Mouse (Mus musculus) forebrain, postnatal 0 days (tissue): ENCODE results near the gene Gm2000. TPM values are rescaled to one million over a fixed set of nuclear protein-coding genes. Genes with fewer than 3 reads are reported as not detected.

Experiments
- ATAC-seq: fragments of 200-750 bp; cut with Nextera tagmentation; 2 replicates; pipeline ENCODE4 v1.8.0; 2017; ENCODE audit warnings: mild to moderate bottlenecking, moderate library complexity
- DNase-seq: peaks from one replicate; pipeline ENCODE4 v3.0.0-alpha.2; 2015
- H3K27ac ChIP-seq: fragments of 300-500 bp; sonication (generic); 2 replicates; pipeline ENCODE4 v1.5.1; 2014; ENCODE audit warnings: low read depth, mild to moderate bottlenecking, antibody characterized with exemption, low read length, moderate library complexity, mixed read lengths
- H3K27me3 ChIP-seq: fragments of 300-500 bp; sonication (generic); 2 replicates; pipeline ENCODE4 v1.6.1; 2014; ENCODE audit warnings: mild to moderate bottlenecking, low read length, mixed read lengths; ENCODE audit not compliant: insufficient read depth
- H3K36me3 ChIP-seq: fragments of 300-500 bp; sonication (generic); 2 replicates; pipeline ENCODE4 v1.6.1; 2014; ENCODE audit warnings: mild to moderate bottlenecking, moderate library complexity; ENCODE audit not compliant: insufficient read depth
- H3K4me1 ChIP-seq: fragments of 300-500 bp; sonication (generic); 2 replicates; pipeline ENCODE4 v1.6.1; 2014; ENCODE audit warnings: antibody characterized with exemption; ENCODE audit not compliant: insufficient read depth
- H3K4me2 ChIP-seq: fragments of 300-500 bp; sonication (generic); 2 replicates; pipeline ENCODE4 v1.6.1; 2014; ENCODE audit warnings: low read depth, mild to moderate bottlenecking, moderate library complexity
- H3K4me3 ChIP-seq: fragments of 300-500 bp; sonication (generic); 2 replicates; pipeline ENCODE4 v1.5.1; 2014; ENCODE audit warnings: low read depth, low read length, mixed read lengths
- H3K9ac ChIP-seq: fragments of 300-500 bp; sonication (generic); 2 replicates; pipeline ENCODE4 v1.6.1; 2014; ENCODE audit warnings: mild to moderate bottlenecking
- H3K9me3 ChIP-seq: fragments of 300-500 bp; sonication (generic); 2 replicates; pipeline ENCODE4 v1.6.1; 2016; ENCODE audit warnings: low read length
- CTCF ChIP-seq: sonication (generic); IDR thresholded peaks from 2 replicates; pipeline ENCODE4 v1.5.1; 2016; ENCODE audit warnings: antibody characterized with exemption, control low read depth, low read depth
- whole genome bisulfite sequencing: fragments of 180-500 bp; shearing (Covaris S2); extraction: QIAGEN DNeasy Blood & Tissue Kit; methylation state at CpG from one replicate; pipeline ENCODE4 v1.1.7; 2014; 5-methylcytosine and 5-hydroxymethylcytosine counted together
- polyA plus RNA-seq: library from polyadenylated mRNA; unstranded; fragments of >200 nt; fragmentation: Nextera tagmentation; extraction: Ambion mirVana; gene quantifications from 2 replicates; pipeline ENCODE4 v1.2.1, GENCODE M21; 2015
- total RNA-seq: library from RNA; depleted of rRNA; stranded (reverse); fragments of >200 nt; gene quantifications from 2 replicates; pipeline ENCODE4 v1.2.3, GENCODE M21; 2014; rRNA removed

The Gm2000 gene
- total and polyA plus RNA-seq, 2 experiments from 2014 or later, result 515 to 750 TPM

DNA sequence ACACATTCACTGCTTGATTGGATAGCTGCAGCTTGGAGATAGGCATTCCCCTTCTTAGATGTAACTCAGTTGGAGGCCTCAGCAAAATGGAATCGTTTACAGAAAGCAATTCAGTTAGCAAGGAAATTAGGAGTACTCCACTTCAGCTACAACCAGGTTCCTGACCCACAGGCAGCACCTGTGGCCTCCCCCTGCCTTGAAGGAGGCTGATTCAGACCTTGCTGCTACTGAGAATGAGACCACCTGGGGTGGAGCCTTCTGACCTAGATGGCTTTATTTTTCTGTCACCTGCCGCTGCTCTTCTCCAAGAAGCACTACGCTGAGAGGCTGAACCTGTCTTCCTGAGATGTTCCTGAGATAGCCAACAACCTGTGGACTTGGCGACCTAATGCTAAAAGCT, 42.7 kb downstream of the Gm2000 start:
- no peaks in the 10 kb centered on the region for H3K4me1 ChIP-seq
- ATAC-seq (no peak), DNase-seq (no peak)
- no peaks in the 10 kb centered on the region for H3K27me3 ChIP-seq
- H3K4me2 ChIP-seq, result no peak overlapping the region
- WGBS, result 72% methylated on average over 4 of the region's 4 CpGs
- TF ChIP-seq CTCF, result no peak
- no peaks in the 10 kb centered on the region for H3K36me3 ChIP-seq
- no peaks in the 10 kb centered on the region for H3K9me3 ChIP-seq
- no peak overlapping the region for H3K9ac ChIP-seq
- H3K4me3 ChIP-seq, result no peak overlapping the region
- no peak overlapping the region for H3K27ac ChIP-seq

Other genes with a start within 250 kb of the Gm2000 start
- gene Fam163a, start 161.0 kb upstream of the Gm2000 start, total RNA-seq, result 3.8 and 5.2 TPM in 2 replicates
- 4.8 and 6.9 TPM in 2 replicates for gene Fam163a, start 161.0 kb upstream of the Gm2000 start, polyA plus RNA-seq
- 0.77 and 1.9 TPM in 2 replicates for gene Tdrd5, start 62.4 kb upstream of the Gm2000 start, total RNA-seq
- 0.16 and 0.42 TPM in 2 replicates for gene Tdrd5, start 62.4 kb upstream of the Gm2000 start, polyA plus RNA-seq
- gene Nphs2, start 55.3 kb upstream of the Gm2000 start, total RNA-seq, result 1.2 and 2.4 TPM in 2 replicates
- 1.1 and 1.4 TPM in 2 replicates for gene Nphs2, start 55.3 kb upstream of the Gm2000 start, polyA plus RNA-seq
- gene Axdnd1, start 55.1 kb downstream of the Gm2000 start, total RNA-seq, result 0.23 and 0.52 TPM in 2 replicates
- gene Axdnd1, start 55.1 kb downstream of the Gm2000 start, polyA plus RNA-seq, result 0.29 and 0.56 TPM in 2 replicates
- 20.1 and 20.6 TPM in 2 replicates for gene Soat1, start 108.3 kb downstream of the Gm2000 start, total RNA-seq
- 5.4 and 11.7 TPM in 2 replicates for gene Soat1, start 108.3 kb downstream of the Gm2000 start, polyA plus RNA-seq
- gene Gm10031, start 158.0 kb downstream of the Gm2000 start, total RNA-seq, result 21.8 and 24.6 TPM in 2 replicates
- 0.49 and 0.75 TPM in 2 replicates for gene Gm10031, start 158.0 kb downstream of the Gm2000 start, polyA plus RNA-seq
- gene Abl2, start 192.7 kb downstream of the Gm2000 start, total RNA-seq, result 21.4 and 29.2 TPM in 2 replicates
- gene Abl2, start 192.7 kb downstream of the Gm2000 start, polyA plus RNA-seq, result 2.8 and 4.6 TPM in 2 replicates